Mouse (Mus musculus) CH12.LX (cell line): ENCODE measurements around the gene Sycp2. TPM values are rescaled to one million over a fixed set of nuclear protein-coding genes. Genes with fewer than 3 reads are reported as not detected.

Experiments
- DNase-seq: peaks from one replicate; pipeline ENCODE4 v3.0.0-alpha.2; 2013; ENCODE audit errors: extremely low read depth
- H3K27ac ChIP-seq: 2 replicates; pipeline ENCODE4 v1.5.1; 2012; ENCODE audit warnings: low read depth, mild to moderate bottlenecking, control low read depth, moderate library complexity; ENCODE audit not compliant: insufficient read depth
- H3K27me3 ChIP-seq: replicated peaks from 2 replicates; pipeline ENCODE3; 2012; ENCODE audit warnings: inconsistent platforms
- H3K36me3 ChIP-seq, 2 experiments: replicated peaks in 1 of 2; 2 replicates each; pipeline versions ENCODE3 to v1.6.1; 2012; ENCODE audit warnings: inconsistent platforms in 1 of 2, low read length in 1 of 2, mild to moderate bottlenecking in 1 of 2, mixed read lengths in 1 of 2, moderate library complexity in 1 of 2; ENCODE audit not compliant: control insufficient read depth in 1 of 2, insufficient read depth in 1 of 2
- H3K4me1 ChIP-seq, 2 experiments: 2 replicates each; pipeline ENCODE4 v1.6.1; 2012; ENCODE audit warnings: inconsistent platforms in 1 of 2, moderate library complexity in 1 of 2; ENCODE audit not compliant: insufficient read depth in 2 of 2, control insufficient read depth in 1 of 2
- H3K4me2 ChIP-seq: 2 replicates; pipeline ENCODE4 v1.6.1; 2012; ENCODE audit warnings: low read depth, mild to moderate bottlenecking, control low read depth; ENCODE audit not compliant: poor library complexity, insufficient read depth, severe bottlenecking
- H3K4me3 ChIP-seq, 3 experiments: fragments of 150-350 bp in 1 of 3; sonication (generic) in 1 of 3; replicated peaks in 1 of 3; 2 replicates each; pipeline versions ENCODE3 to v1.5.1; 2011 to 2012; ENCODE audit warnings: low read depth in 2 of 3, low read length in 2 of 3, mild to moderate bottlenecking in 2 of 3, moderate library complexity in 2 of 3, control low read depth in 1 of 3, improper control_type of control experiment in 1 of 3, inconsistent platforms in 1 of 3, mixed read lengths in 1 of 3; ENCODE audit not compliant: poor library complexity in 1 of 3
- H3K79me2 ChIP-seq: replicated peaks from 2 replicates; pipeline ENCODE4 v1.6.1; 2012; ENCODE audit warnings: mild to moderate bottlenecking, moderate library complexity; ENCODE audit not compliant: control insufficient read depth, poor library complexity, insufficient read depth, severe bottlenecking; ENCODE audit errors: extremely low read depth
- H3K9ac ChIP-seq: 2 replicates; pipeline ENCODE4 v1.6.1; 2012; ENCODE audit warnings: low read depth, mild to moderate bottlenecking, control low read depth, moderate library complexity; ENCODE audit not compliant: insufficient read depth
- H3K9me3 ChIP-seq: replicated peaks from 2 replicates; pipeline ENCODE3; 2012; ENCODE audit warnings: low read length, inconsistent platforms, mixed read lengths
- BHLHE40 ChIP-seq: IDR thresholded peaks from 2 replicates; pipeline ENCODE4 v1.6.1; 2011; ENCODE audit warnings: mild to moderate bottlenecking, low read depth, low read length, improper control_type of control experiment
- E2F4 ChIP-seq: IDR thresholded peaks from 2 replicates; pipeline ENCODE4 v1.6.1; 2011; ENCODE audit warnings: low read depth, low read length, improper control_type of control experiment; ENCODE audit not compliant: insufficient replicate concordance
- ELF1 ChIP-seq: IDR thresholded peaks from 2 replicates; pipeline ENCODE4 v1.6.1; 2014; ENCODE audit warnings: low read depth, mild to moderate bottlenecking, inconsistent platforms, low read length, improper control_type of control experiment
- GABPA ChIP-seq: IDR thresholded peaks from 2 replicates; pipeline ENCODE4 v1.6.1; 2012; ENCODE audit warnings: low read depth, low read length, improper control_type of control experiment, inconsistent platforms; ENCODE audit not compliant: insufficient replicate concordance
- HCFC1 ChIP-seq: IDR thresholded peaks from 2 replicates; pipeline ENCODE4 v1.6.1; 2012; ENCODE audit warnings: low read depth, mild to moderate bottlenecking, inconsistent platforms, low read length, improper control_type of control experiment
- JUN ChIP-seq: IDR thresholded peaks from 2 replicates; pipeline ENCODE4 v1.6.1; 2011; ENCODE audit warnings: low read depth, mild to moderate bottlenecking, low read length, improper control_type of control experiment, moderate library complexity; ENCODE audit not compliant: insufficient read depth
- JUND ChIP-seq: conservative IDR thresholded peaks from 2 replicates; pipeline ENCODE4 v1.6.1; 2011; ENCODE audit warnings: low read depth, low read length, improper control_type of control experiment
- KAT2A ChIP-seq: IDR thresholded peaks from 2 replicates; pipeline ENCODE4 v1.6.1; 2012; ENCODE audit warnings: low read length, improper control_type of control experiment, inconsistent platforms; ENCODE audit not compliant: insufficient replicate concordance
- MAFK ChIP-seq: IDR thresholded peaks from 2 replicates; pipeline ENCODE4 v1.6.1; 2011; ENCODE audit warnings: low read length, improper control_type of control experiment; ENCODE audit not compliant: insufficient replicate concordance
- MAZ ChIP-seq: IDR thresholded peaks from 2 replicates; pipeline ENCODE4 v1.6.1; 2012; ENCODE audit warnings: low read depth, mild to moderate bottlenecking, inconsistent platforms, low read length, improper control_type of control experiment, moderate library complexity
- MYC ChIP-seq: IDR thresholded peaks from 2 replicates; pipeline ENCODE4 v1.6.1; 2011; ENCODE audit warnings: low read depth, mild to moderate bottlenecking, improper control_type of control experiment, low read length
- PAX5 ChIP-seq: IDR thresholded peaks from 2 replicates; pipeline ENCODE4 v1.6.1; 2012; ENCODE audit warnings: low read length, inconsistent platforms, mixed read lengths
- POLR2A ChIP-seq: IDR thresholded peaks from 2 replicates; pipeline ENCODE4 v1.6.1; 2011; ENCODE audit warnings: low read depth, mild to moderate bottlenecking, improper control_type of control experiment, low read length
- POLR2AphosphoS2 ChIP-seq: IDR thresholded peaks from 2 replicates; pipeline ENCODE4 v1.6.1; 2011; ENCODE audit warnings: low read depth, low read length, improper control_type of control experiment
- RAD21 ChIP-seq: IDR thresholded peaks from 2 replicates; pipeline ENCODE4 v1.6.1; 2011; ENCODE audit warnings: low read depth, mild to moderate bottlenecking, low read length, improper control_type of control experiment, moderate library complexity
- RCOR1 ChIP-seq: conservative IDR thresholded peaks from 2 replicates; pipeline ENCODE4 v1.6.1; 2012; ENCODE audit warnings: low read depth, mild to moderate bottlenecking, inconsistent platforms, low read length, improper control_type of control experiment
- SIN3A ChIP-seq: IDR thresholded peaks from 2 replicates; pipeline ENCODE4 v1.6.1; 2012; ENCODE audit warnings: low read length, improper control_type of control experiment, inconsistent platforms
- SMC3 ChIP-seq: IDR thresholded peaks from 2 replicates; pipeline ENCODE4 v1.6.1; 2011; ENCODE audit warnings: low read depth, low read length, improper control_type of control experiment
- TBP ChIP-seq: conservative IDR thresholded peaks from 2 replicates; pipeline ENCODE4 v1.6.1; 2011; ENCODE audit warnings: low read depth, low read length, improper control_type of control experiment
- UBTF ChIP-seq: IDR thresholded peaks from 2 replicates; pipeline ENCODE4 v1.6.1; 2012; ENCODE audit warnings: low read depth, mild to moderate bottlenecking, inconsistent platforms, low read length, improper control_type of control experiment, moderate library complexity
- USF2 ChIP-seq: conservative IDR thresholded peaks from 2 replicates; pipeline ENCODE4 v1.6.1; 2011; ENCODE audit warnings: low read depth, low read length, improper control_type of control experiment
- ZMIZ1 ChIP-seq: IDR thresholded peaks from 2 replicates; pipeline ENCODE4 v1.6.1; 2012; ENCODE audit warnings: low read depth, mild to moderate bottlenecking, inconsistent platforms, low read length, improper control_type of control experiment
- dilution Hi-C: fragments of 300-500 bp; cut with MboI; formaldehyde crosslinking; loops from 2 replicates; pipeline ENCODE4 v1.14.3; 2020; ENCODE audit warnings: low sequenced_read_pairs; ENCODE audit not compliant: extremely low pct_unique_long_range_greater_than_20kb, extremely low pct_ligation_motif_present
- in situ Hi-C: fragments of 300-500 bp; cut with MboI; formaldehyde crosslinking; loops from 3 replicates; pipeline ENCODE4 v1.14.3; 2019; ENCODE audit warnings: low sequenced_read_pairs, low pct_ligation_motif_present, low pct_unique_long_range_greater_than_20kb, mixed read lengths
- polyA plus RNA-seq: library from polyadenylated mRNA; unstranded; fragments of >175 nt; gene quantifications from 2 replicates; pipeline ENCODE4 v1.2.1, GENCODE M21; 2012; ENCODE audit warnings: low read depth; ENCODE audit not compliant: insufficient read length
- total RNA-seq, 2 experiments: library from RNA; depleted of rRNA; stranded (reverse); fragments of 300-350 nt in 1 of 2; fragments of >200 nt in 1 of 2; gene quantifications; 2 replicates each; pipeline ENCODE4 v1.2.3; 2012 to 2014

The Sycp2 gene
- total and polyA plus RNA-seq, 3 experiments, result not detected

DNA sequence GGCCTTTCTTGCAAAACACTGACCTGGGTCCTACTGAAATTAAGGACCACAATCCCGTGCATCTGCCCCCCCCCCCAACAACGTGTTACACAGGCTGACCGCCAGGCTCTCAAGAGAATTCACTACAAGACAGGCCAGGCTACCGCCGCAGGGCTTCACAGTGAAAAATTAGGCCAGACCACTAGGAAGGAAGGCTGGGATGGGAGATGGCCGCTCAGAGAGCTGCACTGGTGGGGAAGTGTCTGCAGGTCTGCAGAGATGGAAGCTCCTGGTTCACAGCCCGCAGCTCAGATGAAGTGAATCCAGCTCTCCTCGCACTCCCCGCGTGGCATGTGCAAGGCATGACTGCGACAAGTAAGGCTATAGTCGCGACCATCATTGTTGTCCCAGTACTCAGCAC, 5.6 kb upstream of the Sycp2 start:
- no peak overlapping the region for H3K4me2 ChIP-seq
- in situ Hi-C loops (no loop called here), dilution Hi-C loops (no loop called here)
- H3K27ac ChIP-seq, result no peak overlapping the region
- H3K36me3 ChIP-seq, result no peaks in the 10 kb centered on the region
- no peak for DNase-seq
- H3K9ac ChIP-seq, result no peak overlapping the region
- H3K9me3 ChIP-seq, result peaks cover 22% of the 10 kb centered on the region
- H3K27me3 ChIP-seq, result peaks cover 1% of the 10 kb centered on the region
- no peak overlapping the region for H3K4me3 ChIP-seq
- H3K4me1 ChIP-seq, result peaks cover 0 to 3% of the 10 kb centered on the region in 2 experiments; a peak in 1 of 4 replicates
- TF ChIP-seq UBTF (no peak), ELF1 (no peak), TBP (no peak)
- H3K79me2 ChIP-seq, result no peaks in the 10 kb centered on the region

DNA sequence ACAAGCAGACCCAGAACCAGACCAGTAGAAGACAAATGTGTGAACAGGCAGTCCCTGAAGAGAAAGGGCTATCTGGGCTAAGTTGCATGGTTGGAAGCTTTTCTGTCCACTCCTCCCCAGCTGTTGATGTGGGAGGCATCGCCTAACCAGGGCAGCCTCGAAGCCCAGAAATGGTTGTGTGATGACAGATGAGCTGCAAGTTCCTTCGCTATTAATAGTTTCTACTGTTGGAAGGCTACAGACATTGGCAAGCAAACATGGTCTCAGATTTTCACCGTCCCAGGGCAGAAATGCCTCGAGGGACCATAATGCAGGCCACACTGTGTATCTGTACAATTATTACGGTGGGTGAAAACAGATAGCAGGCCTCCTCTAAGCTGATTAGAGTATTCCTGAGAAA, 5.1 kb upstream of the Sycp2 start:
- no peaks in the 10 kb centered on the region for H3K36me3 ChIP-seq
- no peak for DNase-seq
- in situ Hi-C loops (no loop called here), dilution Hi-C loops (no loop called here)
- TF ChIP-seq KAT2A (no peak), SIN3A (no peak), POLR2A (no peak), GABPA (no peak), MAFK (no peak), RCOR1 (no peak), MYC (no peak), JUND (no peak), BHLHE40 (no peak), SMC3 (no peak), UBTF (no peak), MAZ (no peak), JUN (no peak)
- peaks cover 1% of the 10 kb centered on the region for H3K27me3 ChIP-seq
- peaks cover 0 to 3% of the 10 kb centered on the region in 2 experiments; a peak in 1 of 4 replicates for H3K4me1 ChIP-seq
- no peak overlapping the region for H3K4me2 ChIP-seq
- peaks cover 22% of the 10 kb centered on the region for H3K9me3 ChIP-seq
- no peak overlapping the region for H3K27ac ChIP-seq
- no peak overlapping the region for H3K9ac ChIP-seq
- H3K4me3 ChIP-seq, result no peak overlapping the region
- no peaks in the 10 kb centered on the region for H3K79me2 ChIP-seq

DNA sequence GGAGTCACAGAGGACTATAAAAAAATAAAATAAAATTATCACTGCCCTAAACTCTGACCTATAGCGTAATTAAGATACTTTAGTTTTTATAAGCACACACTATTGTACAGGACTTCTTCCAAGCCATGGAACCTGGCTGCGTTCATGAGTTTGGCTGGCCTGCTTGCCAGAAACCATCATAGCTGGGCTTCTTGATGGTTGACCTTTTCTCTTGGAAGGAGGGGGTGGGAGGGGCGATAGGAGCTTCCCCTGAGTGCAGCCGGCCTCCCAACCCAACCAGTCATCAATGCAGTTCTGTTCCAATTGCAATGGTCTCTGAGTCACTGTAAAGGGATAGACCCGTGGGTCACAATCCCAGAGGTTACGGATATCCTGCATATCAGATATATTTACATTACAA, 2.8 kb upstream of the Sycp2 start:
- Histone ChIP-seq H3K4me3 (no peak overlapping the region), H3K9ac (no peak overlapping the region), H3K27me3 (peaks cover 1% of the 10 kb centered on the region), H3K79me2 (no peaks in the 10 kb centered on the region), H3K27ac (no peak overlapping the region), H3K4me2 (no peak overlapping the region), H3K36me3 (no peaks in the 10 kb centered on the region), H3K9me3 (peaks cover 31% of the 10 kb centered on the region), H3K4me1 (no peaks in the 10 kb centered on the region)
- in situ Hi-C loops, result no loop called here
- no peak for DNase-seq
- TF ChIP-seq PAX5 (no peak), RCOR1 (no peak), E2F4 (no peak), HCFC1 (no peak), USF2 (no peak), POLR2AphosphoS2 (no peak), RAD21 (no peak), ZMIZ1 (no peak), UBTF (no peak), TBP (no peak), POLR2A (no peak), GABPA (no peak)
- dilution Hi-C loops, result no loop called here
